Mouse (Mus musculus): ENCODE data around the gene Mmp24.

DNA sequence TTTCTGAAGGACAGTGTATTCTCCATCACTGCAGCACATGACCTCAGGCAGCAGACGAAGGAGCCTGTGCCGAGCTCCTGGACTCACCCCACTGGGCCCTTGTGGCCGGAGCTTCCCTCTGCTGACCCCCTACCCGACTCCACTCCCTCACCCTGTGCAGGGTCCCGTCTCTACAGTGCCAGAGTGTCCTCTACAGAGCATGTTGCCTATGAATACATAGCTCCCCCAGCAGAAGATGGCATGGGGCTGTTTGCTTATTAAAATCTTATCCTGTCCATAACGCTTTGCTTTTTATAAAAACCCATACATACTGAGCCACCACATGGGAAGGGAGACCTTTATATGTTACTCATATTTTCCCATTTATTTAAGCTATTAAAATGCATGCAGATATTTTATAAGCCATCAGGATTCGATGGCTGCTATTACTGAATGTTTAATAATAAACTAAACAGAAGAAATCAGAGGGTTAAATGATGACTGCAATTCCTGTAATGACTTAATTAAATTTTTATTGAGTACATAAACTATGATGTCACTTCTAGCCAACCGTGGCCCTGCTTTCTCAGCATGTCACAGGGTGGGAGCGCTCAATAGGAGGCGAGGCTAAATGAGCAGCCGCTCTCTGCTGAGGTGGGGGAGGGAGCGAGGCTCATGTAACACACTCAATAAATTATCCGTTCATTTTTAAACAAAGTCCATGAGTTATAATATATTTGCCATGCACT is 87.6 kb downstream of the Mmp24 start:
- TF ChIP-seq CTCF (IDR thresholded peaks at IDR 0.05; ENCODE audit: low read depth) (no peak), EP300 (IDR thresholded peaks at IDR 0.05; ENCODE audit: low read depth) (no peak)
